Mouse (Mus musculus) forebrain, embryonic 11.5 days (tissue): ENCODE data around the gene Tes. TPM values are rescaled to one million over a fixed set of nuclear protein-coding genes. Genes with fewer than 3 reads are reported as not detected.
"Not testable (repeated sequence)": the region's sequence is repeated elsewhere in the genome, so short reads cannot be mapped to it uniquely, and the experiment has no call there.

Source experiments
- ATAC-seq: fragments of 200-750 bp; cut with Nextera tagmentation; replicated peaks from 2 replicates; pipeline ENCODE4 v1.8.0; 2017; ENCODE audit warnings: moderate TSS enrichment; ENCODE audit not compliant: low FRiP score
- DNase-seq: peaks from one replicate; pipeline ENCODE4 v3.0.0-alpha.2; 2017; ENCODE audit warnings: low spot score
- H3K27ac ChIP-seq: fragments of 300-500 bp; sonication (generic); 2 replicates; pipeline ENCODE4 v1.5.1; 2014; ENCODE audit warnings: low read depth, low read length
- H3K27me3 ChIP-seq: fragments of 300-500 bp; sonication (generic); 2 replicates; pipeline ENCODE4 v1.6.1; 2014; ENCODE audit warnings: mild to moderate bottlenecking, low read length, mixed read lengths; ENCODE audit not compliant: control insufficient read depth, insufficient read depth
- H3K36me3 ChIP-seq: fragments of 300-500 bp; sonication (generic); 2 replicates; pipeline ENCODE4 v1.6.1; 2014; ENCODE audit warnings: mild to moderate bottlenecking, low read length, moderate library complexity, mixed read lengths; ENCODE audit not compliant: control insufficient read depth, insufficient read depth
- H3K4me1 ChIP-seq: fragments of 300-500 bp; sonication (generic); replicated peaks from 2 replicates; pipeline ENCODE4 v1.6.1; 2014; ENCODE audit warnings: low read length, mixed read lengths; ENCODE audit not compliant: control insufficient read depth, insufficient read depth
- H3K4me2 ChIP-seq: fragments of 300-500 bp; sonication (generic); 2 replicates; pipeline ENCODE4 v1.6.1; 2014; ENCODE audit warnings: low read depth, mild to moderate bottlenecking, low read length, moderate library complexity, mixed read lengths; ENCODE audit not compliant: severe bottlenecking
- H3K4me3 ChIP-seq: fragments of 300-500 bp; sonication (generic); 2 replicates; pipeline ENCODE4 v1.5.1; 2014; ENCODE audit warnings: low read depth, low read length
- H3K9ac ChIP-seq: fragments of 300-500 bp; sonication (generic); 2 replicates; pipeline ENCODE4 v1.6.1; 2014; ENCODE audit warnings: low read length
- H3K9me3 ChIP-seq: fragments of 300-500 bp; sonication (generic); 2 replicates; pipeline ENCODE4 v1.6.1; 2016; ENCODE audit warnings: low read length, mixed read lengths; ENCODE audit not compliant: control insufficient read depth
- WGBS: fragments of 180-500 bp; shearing (Covaris S2); extraction: QIAGEN DNeasy Blood & Tissue Kit; methylation state at CpG from one replicate; pipeline ENCODE4 v1.1.7; 2014; 5-methylcytosine and 5-hydroxymethylcytosine counted together
- polyA plus RNA-seq: library from polyadenylated mRNA; unstranded; fragments of >200 nt; fragmentation: Nextera tagmentation; extraction: Ambion mirVana; gene quantifications from 2 replicates; pipeline ENCODE4 v1.2.1, GENCODE M21; 2014

Tes gene
- polyA plus RNA-seq, 1 experiment from 2014 or later, result 34.6 TPM

GRCm38 (mm10) chr6:17053028-17053660 is 11.8 kb upstream of the Tes start:
- no peak for DNase-seq
- Histone ChIP-seq H3K4me3 (no peak overlapping the region), H3K9me3 (no peaks in the 10 kb centered on the region), H3K4me2 (no peak overlapping the region), H3K27me3 (no peaks in the 10 kb centered on the region), H3K4me1 (no peaks in the 10 kb centered on the region), H3K9ac (no peak overlapping the region), H3K27ac (no peak overlapping the region), H3K36me3 (no peaks in the 10 kb centered on the region)
- WGBS, result 85% methylated on average over 6 of the region's 6 CpGs
- no peak for ATAC-seq

GRCm38 (mm10) chr6:17054781-17055180 is 10.2 kb upstream of the Tes start:
- ATAC-seq (no peak), DNase-seq (no peak)
- Histone ChIP-seq H3K9ac (no peak overlapping the region), H3K4me1 (no peaks in the 10 kb centered on the region), H3K27ac (no peak overlapping the region), H3K27me3 (no peaks in the 10 kb centered on the region), H3K9me3 (no peaks in the 10 kb centered on the region), H3K4me2 (no peak overlapping the region), H3K4me3 (no peak overlapping the region), H3K36me3 (no peaks in the 10 kb centered on the region)
- 87% methylated on average over 2 of the region's 2 CpGs for WGBS

- Histone ChIP-seq H3K9me3 (no peaks in the 10 kb centered on the region), H3K27ac (no peak overlapping the region), H3K36me3 (no peaks in the 10 kb centered on the region), H3K9ac (no peak overlapping the region), H3K27me3 (no peaks in the 10 kb centered on the region), H3K4me1 (no peaks in the 10 kb centered on the region), H3K4me3 (no peak overlapping the region), H3K4me2 (no peak overlapping the region)
- ATAC-seq (no peak), DNase-seq (no peak)
- WGBS, result 75% methylated on average over 2 of the region's 2 CpGs
Observed at GRCm38 (mm10) chr6:17055659-17056058, 9.3 kb upstream of the Tes start.

GRCm38 (mm10) chr6:17059501-17059900 is 5.4 kb upstream of the Tes start:
- no peak for ATAC-seq
- WGBS, result 89% methylated on average over 2 of the region's 2 CpGs

GRCm38 (mm10) chr6:17060154-17060553 is 4.8 kb upstream of the Tes start:
- Histone ChIP-seq H3K9ac (no peak overlapping the region), H3K27me3 (no peaks in the 10 kb centered on the region; the same call in 1 of the 2 replicates), H3K36me3 (no peaks in the 10 kb centered on the region), H3K27ac (no peak overlapping the region), H3K4me2 (no peak overlapping the region), H3K9me3 (no peaks in the 10 kb centered on the region), H3K4me1 (no peaks in the 10 kb centered on the region), H3K4me3 (no peak overlapping the region)
- DNase-seq, result no peak
- ATAC-seq, result no peak
- 88% methylated on average over 2 of the region's 2 CpGs for WGBS

More at GRCm38 (mm10) chr6:17059501-17059900, 5.4 kb upstream of the Tes start:
- H3K27ac ChIP-seq, result no peak overlapping the region
- no peak overlapping the region for H3K9ac ChIP-seq
- H3K4me2 ChIP-seq, result no peak overlapping the region
- no peaks in the 10 kb centered on the region for H3K4me1 ChIP-seq
- no peaks in the 10 kb centered on the region for H3K9me3 ChIP-seq
- DNase-seq, result no peak
- H3K36me3 ChIP-seq, result no peaks in the 10 kb centered on the region
- H3K4me3 ChIP-seq, result no peak overlapping the region
- no peaks in the 10 kb centered on the region; the same call in 1 of the 2 replicates for H3K27me3 ChIP-seq

- not testable (repeated sequence) for H3K4me1 ChIP-seq, H3K9me3 ChIP-seq, DNase-seq, H3K4me2 ChIP-seq, H3K27me3 ChIP-seq, ATAC-seq, H3K27ac ChIP-seq, H3K9ac ChIP-seq, H3K4me3 ChIP-seq, H3K36me3 ChIP-seq
- WGBS, result 82% methylated on average over 4 of the region's 4 CpGs
Observed at GRCm38 (mm10) chr6:17061826-17062225, 3.1 kb upstream of the Tes start.

GRCm38 (mm10) chr6:17062366-17062765 is 2.6 kb upstream of the Tes start:
- 96% methylated on average over 6 of the region's 6 CpGs for WGBS
- no peak for DNase-seq
- no peak overlapping the region for H3K4me3 ChIP-seq

GRCm38 (mm10) chr6:17065791-17066169 is 831 bp downstream of the Tes start:
- Histone ChIP-seq H3K27ac (no peak overlapping the region), H3K9ac (peak overlapping the region; percentile 72), H3K36me3 (no peaks in the 10 kb centered on the region), H3K4me3 (peak overlapping the region; percentile 79), H3K27me3 (peaks cover 6% of the 10 kb centered on the region), H3K9me3 (no peaks in the 10 kb centered on the region), H3K4me1 (no peaks in the 10 kb centered on the region), H3K4me2 (peak overlapping the region; percentile 96)
- DNase-seq, result no peak
- peak; percentile 19; the same call in 1 of the 2 replicates for ATAC-seq
- 6% methylated on average over 12 of the region's 12 CpGs for WGBS

More at GRCm38 (mm10) chr6:17062366-17062765, 2.6 kb upstream of the Tes start:
- Histone ChIP-seq H3K36me3 (no peaks in the 10 kb centered on the region), H3K4me1 (no peaks in the 10 kb centered on the region), H3K27ac (no peak overlapping the region), H3K4me2 (no peak overlapping the region), H3K9ac (no peak overlapping the region), H3K9me3 (no peaks in the 10 kb centered on the region), H3K27me3 (peaks cover 6% of the 10 kb centered on the region)
- ATAC-seq, result no peak
